9 mouse cellular contexts compared by ENCODE assay signal in genomic region chr1:87316672-87317071, GRCm38 (mm10). TPM values are rescaled to one million over a fixed set of nuclear protein-coding genes. Genes with fewer than 3 reads are reported as not detected.
A peak's percentile ranks its signal among the peaks of the same experiment; 100 is the strongest.
DNase-seq lines count a peak whose midpoint lies in the region; ATAC-seq and TF ChIP-seq lines count a peak whose summit lies in the region.
"Had no signal": no experiment of that assay in that cellular context is flagged by ENCODE, and none has a peak within 500 bp of the region (broad histone marks: within the 10 kb centered on the region; RNA-seq: fewer than 3 reads in every experiment).

No protein-coding gene starts in this region.

- H3K27me3 ChIP-seq in intestine, embryonic 15.5 days (replicated peaks): no peaks in the 10 kb centered on the region
- H3K27me3 ChIP-seq in intestine, postnatal 0 days (replicated peaks; ENCODE audit: control insufficient read depth, insufficient read depth, low read length): no peaks in the 10 kb centered on the region
- H3K27me3 ChIP-seq in MEL (ENCODE audit: control insufficient read depth in 1 of 2, insufficient read depth in 2 of 2, low read length in 2 of 2): no peaks in the 10 kb centered on the region; a peak in 1 of 4 replicates
- H3K27me3 ChIP-seq: neural tube, embryonic 12.5 days had no signal

- H3K36me3 ChIP-seq in intestine, embryonic 15.5 days: no peaks in the 10 kb centered on the region
- H3K36me3 ChIP-seq in intestine, postnatal 0 days (ENCODE audit: control insufficient read depth, insufficient read depth): no peaks in the 10 kb centered on the region
- H3K36me3 ChIP-seq in MEL (ENCODE audit: control insufficient read depth in 1 of 2, insufficient read depth in 2 of 2, low read length in 2 of 2): peaks cover 0 to 9% of the 10 kb centered on the region in 2 experiments; a peak in 2 of 4 replicates
- H3K36me3 ChIP-seq: neural tube, embryonic 12.5 days had no signal

- no peak for TF ChIP-seq POLR2A in MEL (IDR thresholded peaks at IDR 0.05; ENCODE audit: control insufficient read depth in 1 of 2, insufficient read depth in 1 of 2, low read depth in 1 of 2, low read length in 2 of 2, poor library complexity in 1 of 2)

- 0 out of 2 replicates have a peak, but pooled peaks cover 2% of the 10 kb centered on the region for H3K4me1 ChIP-seq in intestine, embryonic 15.5 days (replicated peaks)
- H3K4me1 ChIP-seq in intestine, postnatal 0 days (replicated peaks; ENCODE audit: control insufficient read depth, insufficient read depth, low read length): 0 out of 2 replicates have a peak, but pooled peaks cover 5% of the 10 kb centered on the region
- H3K4me1 ChIP-seq in MEL (ENCODE audit: control insufficient read depth in 1 of 2, insufficient read depth in 2 of 2, low read length in 2 of 2): peaks cover 0 to 7% of the 10 kb centered on the region in 2 experiments; a peak in 3 of 4 replicates
- H3K4me1 ChIP-seq: neural tube, embryonic 12.5 days had no signal

- ATAC-seq in intestine, embryonic 15.5 days: peak; percentile 70
- ATAC-seq in intestine, postnatal 0 days: no peak
- ATAC-seq in megakaryocyte-erythroid progenitor cell, adult 5-6 weeks (replicated peaks; ENCODE audit: low FRiP score, low TSS enrichment, poor library complexity, severe bottlenecking): no peak

- no peak for TF ChIP-seq EP300 in MEL (IDR thresholded peaks at IDR 0.05; ENCODE audit: low read depth in 1 of 2, low read length in 2 of 2)

- no peak for TF ChIP-seq RAD21 in MEL (IDR thresholded peaks at IDR 0.05; ENCODE audit: low read depth, low read length)

- no peak for TF ChIP-seq CTCF in intestine, postnatal 0 days (IDR thresholded peaks at IDR 0.05; ENCODE audit: low read depth)
- no peak for TF ChIP-seq CTCF in MEL (IDR thresholded peaks at IDR 0.05 in 2 of 3, conservative IDR thresholded peaks at IDR 0.05 in 1 of 3; ENCODE audit: control insufficient read depth in 1 of 3, insufficient read depth in 1 of 3, low read depth in 2 of 3, low read length in 3 of 3, poor library complexity in 1 of 3, severe bottlenecking in 1 of 3)
- no peak for TF ChIP-seq CTCF in layer of hippocampus, adult 2 months (conservative IDR thresholded peaks at IDR 0.05)

- no peak overlapping the region for H3K4me3 ChIP-seq in intestine, embryonic 15.5 days (replicated peaks)
- H3K4me3 ChIP-seq in intestine, postnatal 0 days (ENCODE audit: low read depth, low read length): no peak overlapping the region
- peak overlapping the region in 1 of 2 experiments; percentile 28; a peak in 3 of 4 replicates for H3K4me3 ChIP-seq in MEL (ENCODE audit: control insufficient read depth in 1 of 2, insufficient read depth in 1 of 2, low read depth in 2 of 2, low read length in 2 of 2)
- H3K4me3 ChIP-seq in layer of hippocampus, adult 2 months: no peak overlapping the region
- H3K4me3 ChIP-seq: neural tube, embryonic 12.5 days had no signal

- H3K9me3 ChIP-seq in intestine, embryonic 15.5 days: no peaks in the 10 kb centered on the region; the same call in 1 of the 2 replicates
- H3K9me3 ChIP-seq in intestine, postnatal 0 days (ENCODE audit: control insufficient read depth): no peaks in the 10 kb centered on the region
- no peaks in the 10 kb centered on the region for H3K9me3 ChIP-seq in MEL (replicated peaks; ENCODE audit: insufficient read depth, low read length)

- no peak overlapping the region for H3K27ac ChIP-seq in intestine, embryonic 15.5 days
- H3K27ac ChIP-seq in intestine, postnatal 0 days (ENCODE audit: low read depth, low read length): no peak overlapping the region
- H3K27ac ChIP-seq in MEL (ENCODE audit: control insufficient read depth, low read depth, low read length): no peak overlapping the region
- H3K27ac ChIP-seq in layer of hippocampus, adult 2 months: no peak overlapping the region
- H3K27ac ChIP-seq: neural tube, embryonic 12.5 days had no signal

- no peaks in the 10 kb centered on the region for H3K79me2 ChIP-seq in MEL (ENCODE audit: control insufficient read depth, insufficient read depth, low read length, poor library complexity)

- no peak overlapping the region for H3K4me2 ChIP-seq in intestine, embryonic 15.5 days (replicated peaks)
- H3K4me2 ChIP-seq in intestine, postnatal 0 days (replicated peaks; ENCODE audit: low read depth): no peak overlapping the region
- H3K4me2 ChIP-seq: neural tube, embryonic 12.5 days had no signal

- WGBS in intestine, embryonic 15.5 days: 41% methylated on average over 3 of the region's 3 CpGs
- WGBS in intestine, postnatal 0 days: 36% methylated on average over 3 of the region's 3 CpGs

- H3K9ac ChIP-seq in intestine, embryonic 15.5 days: no peak overlapping the region
- no peak overlapping the region for H3K9ac ChIP-seq in intestine, postnatal 0 days (ENCODE audit: low read depth, low read length)
- H3K9ac ChIP-seq in MEL (ENCODE audit: control insufficient read depth, low read depth, low read length, poor library complexity, severe bottlenecking): peak overlapping the region; percentile 26
- H3K9ac ChIP-seq: neural tube, embryonic 12.5 days had no signal

- peak; percentile 75 for DNase-seq in MEL (ENCODE audit: low read depth, low spot score)
- DNase-seq in adrenal gland, postnatal 10 days: peak; percentile 85
- peak; percentile 23 to 36 for DNase-seq in layer of hippocampus, adult 2 months (ENCODE audit: low spot score in 2 of 2)
- DNase-seq in gastrocnemius, postnatal 10 days: no peak
- DNase-seq in urinary bladder, adult 2 months (ENCODE audit: low spot score): no peak

TF ChIP-seq in MEL, 35 proteins besides CTCF, POLR2A, EP300 and RAD21:
- 0 out of 2 replicates have a peak, but pooled peaks have one; percentile 41 for TF ChIP-seq ETS1 (IDR thresholded peaks at IDR 0.05; ENCODE audit: low read depth, low read length)
- no peak for TF ChIP-seq SIN3A (IDR thresholded peaks at IDR 0.05; ENCODE audit: low read length)
- no peak for TF ChIP-seq MAZ (IDR thresholded peaks at IDR 0.05; ENCODE audit: low read depth, low read length)
- peak; percentile 35 for TF ChIP-seq MAX (IDR thresholded peaks at IDR 0.05; ENCODE audit: low read length)
- TF ChIP-seq KAT2A (conservative IDR thresholded peaks at IDR 0.05; ENCODE audit: low read depth, low read length): no peak
- TF ChIP-seq RCOR1 (IDR thresholded peaks at IDR 0.05; ENCODE audit: low read depth, low read length): 0 out of 2 replicates have a peak, but pooled peaks have one; percentile 14
- TF ChIP-seq GABPA (IDR thresholded peaks at IDR 0.05; ENCODE audit: low read depth, low read length): no peak
- TF ChIP-seq USF1 (IDR thresholded peaks at IDR 0.05; ENCODE audit: low read depth, low read length): peak; percentile 81

RNA-seq across cellular contexts. Expression of gene Gigyf2, which starts 10.1 kb away (rescaled TPM):
- 46.8 and 47.5 TPM in 2 replicates for polyA plus RNA-seq in intestine, embryonic 15.5 days (2015; fragmentation: Nextera tagmentation; extraction: Ambion mirVana)
- 21.0 and 21.4 TPM in 2 replicates for polyA plus RNA-seq in intestine, postnatal 0 days (2015; fragmentation: Nextera tagmentation; extraction: Ambion mirVana)
- 27.1 and 28.5 TPM in 2 replicates for total RNA-seq in MEL (2012; rRNA removed)
- polyA plus RNA-seq in MEL (2012; ENCODE audit: insufficient read depth in 1 of 2, insufficient read length in 2 of 2, low read depth in 1 of 2, low replicate concordance in 2 of 2, missing spikeins in 1 of 2): 10 to 100 TPM in 1 of 2 experiments, not detected in 1; 70.6 TPM
- total RNA-seq in adrenal gland, postnatal 10 days (2021): 10 to 100 TPM; 57.5 to 70.6 TPM
- 100 to 1,000 TPM; 144 to 148 TPM for total RNA-seq in layer of hippocampus, adult 2 months (2021)
- total RNA-seq in megakaryocyte-erythroid progenitor cell, adult 5-6 weeks (2014; fragmentation: Nextera tagmentation): 85.0 and 91.4 TPM in 2 replicates
- total RNA-seq in megakaryocyte-erythroid progenitor cell, adult 5-6 weeks (2017): 133 and 148 TPM in 2 replicates
- total RNA-seq in gastrocnemius, postnatal 10 days (2021): 10 to 100 TPM; 41.6 to 47.5 TPM
- polyA plus RNA-seq in urinary bladder, adult 2 months (2012; rRNA removed): 30.7 and 40.0 TPM in 2 replicates

RNA-seq across cellular contexts. Expression of gene Efhd1, which starts 52.5 kb away (rescaled TPM):
- 0.08 and 0.57 TPM in 2 replicates for polyA plus RNA-seq in intestine, embryonic 15.5 days (2015; fragmentation: Nextera tagmentation; extraction: Ambion mirVana)
- polyA plus RNA-seq in intestine, postnatal 0 days (2015; fragmentation: Nextera tagmentation; extraction: Ambion mirVana): 2.1 and 3.0 TPM in 2 replicates
- total RNA-seq in MEL (2012; rRNA removed): not detected in 2 replicates
- polyA plus RNA-seq in MEL (2012; ENCODE audit: insufficient read depth in 1 of 2, insufficient read length in 2 of 2, low read depth in 1 of 2, low replicate concordance in 2 of 2, missing spikeins in 1 of 2): under 1 TPM in 1 of 2 experiments, not detected in 1; 0.15 TPM
- 100 to 1,000 TPM; 121 to 185 TPM for total RNA-seq in adrenal gland, postnatal 10 days (2021)
- total RNA-seq in layer of hippocampus, adult 2 months (2021): 10 to 100 TPM; 13.6 to 15.0 TPM
- not detected in 2 replicates for total RNA-seq in megakaryocyte-erythroid progenitor cell, adult 5-6 weeks (2014; fragmentation: Nextera tagmentation)
- not detected in 2 replicates for total RNA-seq in megakaryocyte-erythroid progenitor cell, adult 5-6 weeks (2017)
- 10 to 100 TPM; 14.8 to 16.2 TPM for total RNA-seq in gastrocnemius, postnatal 10 days (2021)
- polyA plus RNA-seq in urinary bladder, adult 2 months (2012; rRNA removed): 4.9 TPM in 2 replicates

Comparison
In these comparisons a context has a peak if more than half of its experiments do, and no peak if none do; other contexts are left out.
1. DNase-seq: peak in MEL (single experiment), adrenal gland, postnatal 10 days (single experiment) and layer of hippocampus, adult 2 months (2 of 2); none in gastrocnemius, postnatal 10 days (single experiment) and urinary bladder, adult 2 months (single experiment).
2. RNA of gene Efhd1, which starts 52.5 kb away (total RNA-seq): 121 to 185 TPM in adrenal gland, postnatal 10 days, 14.8 to 16.2 TPM in gastrocnemius, postnatal 10 days and 13.6 to 15.0 TPM in layer of hippocampus, adult 2 months; not detected in MEL and not detected in megakaryocyte-erythroid progenitor cell, adult 5-6 weeks; every median in the first group is over 10 times any median in the second.